Mouse (Mus musculus) layer of hippocampus, adult 2 months (tissue): ENCODE measurements around the gene Acod1. TPM values are rescaled to one million over a fixed set of nuclear protein-coding genes. Genes with fewer than 3 reads are reported as not detected.

Source experiments
- DNase-seq, 2 experiments: peaks; one replicate each; pipeline ENCODE4 v3.0.0; 2022; ENCODE audit warnings: low spot score in 2 of 2
- H3K27ac ChIP-seq: fragments of 200-600 bp; 2 replicates; pipeline ENCODE4 v1.8.1; 2022
- H3K4me3 ChIP-seq: fragments of 200-600 bp; 2 replicates; pipeline ENCODE4 v1.8.1; 2022; ENCODE audit warnings: mild to moderate bottlenecking
- CTCF ChIP-seq: fragments of 200-600 bp; conservative IDR thresholded peaks from 2 replicates; pipeline ENCODE4 v1.8.1; 2022; ENCODE audit warnings: antibody characterized with exemption, mild to moderate bottlenecking, moderate library complexity
- total RNA-seq, 2 experiments: library from RNA; stranded (reverse); gene quantifications; 2 replicates each; pipeline ENCODE4 v1.2.3; 2021

The Acod1 gene
- total RNA-seq, 2 experiments from 2014 or later = not detected

DNA sequence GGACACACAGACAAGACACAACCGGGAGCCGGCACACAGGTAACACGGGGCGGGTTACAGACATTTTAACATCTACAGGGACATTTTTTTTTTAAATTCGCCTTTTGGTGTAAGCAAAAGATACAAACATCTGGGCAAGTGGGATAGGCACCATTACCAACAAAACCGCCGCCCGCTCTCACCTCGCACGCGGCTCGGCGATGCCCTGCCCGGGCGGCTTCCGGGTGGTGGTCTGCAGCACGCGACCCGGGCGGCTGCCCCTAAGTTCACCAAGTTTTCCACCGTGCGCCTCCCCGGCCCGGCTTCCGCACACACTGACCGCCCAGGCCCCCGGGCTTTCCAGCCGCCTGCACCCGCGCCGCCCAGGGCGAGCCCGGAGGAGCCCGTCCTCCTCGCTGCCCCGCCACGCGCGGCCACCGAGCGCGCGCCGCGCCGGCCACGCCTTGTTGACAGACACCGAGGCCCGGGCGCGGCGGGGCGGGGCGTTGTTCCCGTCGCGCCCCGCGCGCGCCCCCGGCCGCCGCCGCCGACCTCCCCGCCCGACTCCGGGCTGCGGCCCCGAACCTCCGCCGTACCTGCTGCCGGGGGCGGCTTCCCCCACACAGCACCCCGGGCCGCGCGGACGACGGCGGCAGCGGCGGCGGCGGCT is 51.9 kb downstream of the Acod1 start:
- Histone ChIP-seq H3K27ac (peak overlapping the region; percentile 100), H3K4me3 (peak overlapping the region; percentile 83)
- TF ChIP-seq CTCF = no peak
- peak; percentile 74 to 82 for DNase-seq

DNA sequence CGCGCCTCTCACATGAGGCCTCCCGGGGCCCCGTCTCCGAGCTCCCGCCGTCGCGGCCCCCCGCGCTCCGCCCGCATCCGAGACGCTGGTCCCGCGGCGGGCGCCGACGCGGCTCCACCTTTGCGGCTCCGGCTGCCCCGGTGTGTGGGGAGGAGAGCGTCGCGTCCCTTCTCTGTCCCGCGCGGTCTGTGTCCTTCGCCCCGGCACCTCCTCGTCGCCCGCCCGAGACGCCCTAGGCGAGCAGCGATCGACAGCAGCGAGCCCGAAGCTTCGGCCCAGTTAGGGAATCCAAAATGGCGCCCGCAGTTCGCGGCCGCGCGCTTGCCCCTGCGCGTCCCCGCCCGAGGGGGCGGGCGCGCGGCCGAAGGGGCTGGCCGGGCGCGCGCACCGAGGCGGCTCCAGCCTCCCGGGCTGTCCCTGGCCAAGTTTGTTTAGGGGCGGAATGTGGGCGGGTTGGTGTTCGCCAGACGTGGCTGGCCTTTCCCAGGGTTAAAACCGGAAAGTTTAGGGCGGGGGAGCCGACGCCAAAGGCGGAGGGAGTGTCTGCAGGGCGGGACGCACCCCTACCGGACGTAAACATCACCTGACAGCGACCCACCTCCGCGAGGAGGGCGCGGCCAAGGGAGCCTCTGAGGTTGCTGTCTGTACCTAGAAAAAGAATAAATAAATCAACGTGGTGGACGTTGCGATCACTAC is 52.6 kb downstream of the Acod1 start, which contains the start of gene Fbxl3:
Gene Fbxl3, minus strand, starts transcription at position 329 of the 696 bp plus-strand sequence.
- Histone ChIP-seq H3K4me3 (peak within 1 kb of the TSS; percentile 83), H3K27ac (peak within 1 kb of the TSS; percentile 100)
- TF ChIP-seq CTCF = peak; percentile 30
- DNase-seq = peak; percentile 69 to 81

DNA sequence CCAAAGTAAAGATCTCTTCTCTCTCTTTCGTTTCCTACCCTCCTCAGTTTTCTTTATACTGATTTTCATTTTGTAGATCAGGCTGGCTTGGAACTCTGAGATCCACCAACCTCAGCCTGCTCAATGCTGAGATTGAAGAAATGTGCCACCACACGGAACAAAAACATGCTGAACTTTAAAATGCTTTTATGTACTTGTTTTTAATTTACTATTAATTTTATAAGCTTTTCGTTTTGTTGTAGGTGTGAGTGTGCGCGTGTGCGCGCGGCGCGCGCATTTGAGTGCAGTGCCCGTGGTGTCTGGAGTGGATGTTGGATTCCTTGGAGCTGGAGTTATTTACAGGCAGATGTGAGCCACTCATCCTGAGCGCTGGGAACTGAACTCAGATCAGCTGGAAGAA is 53.5 kb downstream of the Acod1 start:
- Histone ChIP-seq H3K27ac (peak overlapping the region; percentile 100), H3K4me3 (no peak overlapping the region)
- DNase-seq = peak in 1 of 2 experiments; percentile 7
- TF ChIP-seq CTCF = no peak

DNA sequence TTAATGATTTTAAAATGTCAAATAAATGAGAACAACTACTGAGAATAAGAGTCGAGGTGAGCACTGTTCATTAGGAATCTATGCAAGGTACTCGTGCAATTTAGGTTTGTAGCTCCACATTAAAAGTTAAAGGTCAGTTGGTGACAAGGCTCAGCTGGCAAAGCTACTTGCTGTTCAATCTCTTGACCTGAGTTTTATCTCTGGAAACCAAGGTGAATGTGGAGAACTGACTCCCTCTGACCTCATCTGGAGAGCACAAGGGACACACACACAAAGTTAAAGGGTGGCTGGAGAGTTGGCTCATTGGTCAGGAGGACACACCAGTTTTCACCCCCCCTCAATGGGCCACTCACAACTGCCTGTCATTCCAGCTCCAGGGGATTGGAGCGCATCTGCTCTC is 54.4 kb downstream of the Acod1 start:
- no peak for TF ChIP-seq CTCF
- no peak for DNase-seq
- H3K27ac ChIP-seq = no peak overlapping the region
- no peak overlapping the region for H3K4me3 ChIP-seq

DNA sequence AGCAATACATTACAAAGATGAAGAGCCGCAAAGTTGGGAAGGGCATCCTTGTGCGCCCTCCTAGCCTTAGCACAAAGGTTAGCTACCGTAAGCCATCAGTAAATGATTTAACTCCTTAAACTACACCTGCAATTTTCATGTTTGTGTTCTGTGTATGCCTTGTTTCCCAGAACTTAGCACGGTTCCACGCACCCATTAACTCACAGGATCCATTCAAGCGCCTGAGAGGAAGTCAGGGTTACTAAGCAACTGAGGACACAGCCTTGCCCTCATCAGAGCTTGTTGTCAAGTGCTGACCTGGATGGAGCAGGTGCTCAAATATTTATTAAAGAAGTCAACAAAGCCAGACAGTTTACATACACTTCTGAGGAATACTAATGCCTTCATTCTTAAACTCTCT is 55.5 kb downstream of the Acod1 start:
- TF ChIP-seq CTCF = no peak
- H3K4me3 ChIP-seq = no peak overlapping the region
- no peak overlapping the region for H3K27ac ChIP-seq
- DNase-seq = peak in 1 of 2 experiments; percentile 3

DNA sequence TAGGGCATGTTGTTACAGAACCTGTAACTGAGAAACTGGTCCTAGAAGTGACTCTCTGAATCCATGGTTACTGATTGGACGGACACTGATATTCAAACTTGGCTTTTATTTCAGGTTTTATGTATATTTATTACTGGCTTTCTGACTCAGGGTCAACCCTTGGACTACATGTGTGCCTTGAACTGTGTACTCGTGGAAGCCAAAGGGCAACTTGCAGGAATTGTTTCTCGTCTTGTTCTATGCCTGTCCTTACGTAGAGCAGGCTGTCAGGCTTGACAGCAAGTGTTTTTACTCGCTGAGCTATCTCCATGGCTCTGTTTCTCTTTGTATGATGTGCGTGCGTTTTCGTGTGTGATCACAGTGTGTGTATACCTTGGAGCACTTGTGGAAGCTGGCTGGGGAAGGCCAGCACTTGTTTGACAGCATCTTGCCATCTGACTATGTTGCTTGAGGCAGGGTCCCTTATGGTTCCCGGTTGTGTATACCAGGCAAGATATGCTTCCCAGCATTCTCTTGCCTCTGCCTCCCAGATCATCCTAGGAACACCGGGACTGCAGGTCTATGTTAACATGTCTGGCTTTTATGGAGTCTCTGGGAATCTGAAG is 56.1 kb downstream of the Acod1 start:
- DNase-seq = peak in 1 of 2 experiments; percentile 3
- TF ChIP-seq CTCF = no peak
- H3K27ac ChIP-seq = no peak overlapping the region
- H3K4me3 ChIP-seq = no peak overlapping the region

Other genes with a start within 250 kb of the Acod1 start
- gene Kctd12, start 64.3 kb upstream of the Acod1 start, total RNA-seq = 100 to 1,000 TPM; 120 to 123 TPM
- gene Cln5, start 23.2 kb downstream of the Acod1 start, total RNA-seq = 10 to 100 TPM; 10.1 to 10.2 TPM
- 100 to 1,000 TPM; 101 to 102 TPM for gene Fbxl3, start 52.6 kb downstream of the Acod1 start, total RNA-seq